Comparison of ENCODE assay signal across 26 mouse cellular contexts in genomic region chr19:61039151-61039550, GRCm38 (mm10).
"Had no signal": no experiment of that assay in that cellular context is flagged by ENCODE, and none has a peak within 500 bp of the region (broad histone marks: within the 10 kb centered on the region; RNA-seq: fewer than 3 reads in every experiment).

No protein-coding gene starts in this region.

- H3K27ac ChIP-seq: gastrocnemius, adult 2 months; heart, embryonic 10.5 days; heart, embryonic 13.5 days; heart, embryonic 15.5 days; hindbrain, embryonic 10.5 days; hindbrain, embryonic 13.5 days; hindbrain, embryonic 15.5 days; hindbrain, postnatal 0 days; kidney, embryonic 15.5 days; kidney, postnatal 0 days; limb, embryonic 13.5 days; limb, embryonic 15.5 days; liver, embryonic 12.5 days; liver, embryonic 14.5 days had no signal

- H3K4me3 ChIP-seq: gastrocnemius, adult 2 months; heart, embryonic 10.5 days; heart, embryonic 13.5 days; heart, embryonic 15.5 days; hindbrain, embryonic 10.5 days; hindbrain, embryonic 13.5 days; hindbrain, embryonic 15.5 days; kidney, embryonic 15.5 days; limb, embryonic 13.5 days; limb, embryonic 15.5 days; liver, embryonic 12.5 days had no signal

- H3K36me3 ChIP-seq: heart, embryonic 10.5 days; heart, embryonic 15.5 days; hindbrain, embryonic 10.5 days; hindbrain, embryonic 15.5 days; kidney, embryonic 15.5 days; limb, embryonic 15.5 days; liver, embryonic 12.5 days had no signal

- H3K9me3 ChIP-seq: heart, embryonic 10.5 days; heart, embryonic 13.5 days; heart, embryonic 15.5 days; hindbrain, embryonic 10.5 days; hindbrain, embryonic 13.5 days; hindbrain, embryonic 15.5 days; kidney, embryonic 15.5 days; limb, embryonic 13.5 days; limb, embryonic 15.5 days; liver, embryonic 12.5 days had no signal

- H3K4me2 ChIP-seq: heart, embryonic 13.5 days; heart, embryonic 15.5 days; hindbrain, embryonic 13.5 days; hindbrain, embryonic 15.5 days; kidney, embryonic 15.5 days; limb, embryonic 13.5 days; limb, embryonic 15.5 days; liver, embryonic 12.5 days had no signal

- DNase-seq: gastrocnemius, adult 2 months; gastrocnemius, postnatal 10 days; gastrocnemius, postnatal 25 days; heart, postnatal 4 days; kidney, adult 11 months; kidney, adult 2 months; kidney, adult 9 months; kidney, postnatal 14 days; kidney, postnatal 36 days; layer of hippocampus, adult 9-11 months; layer of hippocampus, postnatal 36 days; left cerebral cortex, postnatal 4 days had no signal

- ATAC-seq: hindbrain, postnatal 0 days; intestine, embryonic 16.5 days; liver, embryonic 12.5 days had no signal

- H3K27me3 ChIP-seq: heart, embryonic 13.5 days; heart, embryonic 15.5 days; hindbrain, embryonic 13.5 days; hindbrain, embryonic 15.5 days; kidney, embryonic 15.5 days; limb, embryonic 13.5 days; limb, embryonic 15.5 days; liver, embryonic 12.5 days had no signal

- H3K9ac ChIP-seq: heart, embryonic 13.5 days; heart, embryonic 15.5 days; hindbrain, embryonic 13.5 days; hindbrain, embryonic 15.5 days; kidney, embryonic 15.5 days; limb, embryonic 13.5 days; limb, embryonic 15.5 days; liver, embryonic 12.5 days; liver, embryonic 14.5 days had no signal

- H3K4me1 ChIP-seq: heart, embryonic 10.5 days; heart, embryonic 13.5 days; heart, embryonic 15.5 days; hindbrain, embryonic 10.5 days; hindbrain, embryonic 13.5 days; hindbrain, embryonic 15.5 days; kidney, embryonic 15.5 days; limb, embryonic 13.5 days; limb, embryonic 15.5 days; liver, embryonic 12.5 days had no signal
